Mouse (Mus musculus) liver, postnatal 0 days (tissue): ENCODE measurements around the gene Tex14.

Experiments
- CTCF ChIP-seq: sonication (generic); IDR thresholded peaks from 2 replicates; pipeline ENCODE4 v1.5.1; 2016; ENCODE audit warnings: antibody characterized with exemption, low read depth
- EP300 ChIP-seq: IDR thresholded peaks from 2 replicates; pipeline ENCODE4 v1.6.1; 2016; ENCODE audit warnings: antibody characterized with exemption, low read depth, mild to moderate bottlenecking

DNA sequence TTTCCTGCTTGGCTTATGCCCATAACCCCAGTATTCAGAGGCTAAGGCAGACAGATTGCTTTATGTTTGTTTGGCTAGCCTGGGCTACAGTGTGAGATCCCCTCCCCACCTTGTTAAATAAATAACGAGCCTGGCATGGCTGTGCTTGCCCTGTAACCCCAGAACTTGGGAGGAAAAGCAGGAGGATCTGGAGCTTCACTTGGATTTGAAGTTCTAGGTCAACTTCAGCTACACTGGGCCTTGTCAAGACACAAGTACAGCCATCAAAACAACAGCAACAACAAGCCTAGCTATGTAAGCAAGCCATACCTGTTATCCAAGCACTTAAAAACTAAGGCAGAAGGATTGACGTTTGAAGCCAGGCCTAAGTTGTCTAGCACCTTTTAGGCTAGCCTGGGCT lies 25.5 kb downstream of the Tex14 start:
- no peak for TF ChIP-seq CTCF
- no peak for TF ChIP-seq EP300
